Mouse (Mus musculus): ENCODE results near the gene Kirrel3. TPM values are rescaled to one million over a fixed set of nuclear protein-coding genes. Genes with fewer than 3 reads are reported as not detected.

Kirrel3 gene
- polyA plus RNA-seq, 1 experiment from 2014 or later, result 6.0 TPM

DNA sequence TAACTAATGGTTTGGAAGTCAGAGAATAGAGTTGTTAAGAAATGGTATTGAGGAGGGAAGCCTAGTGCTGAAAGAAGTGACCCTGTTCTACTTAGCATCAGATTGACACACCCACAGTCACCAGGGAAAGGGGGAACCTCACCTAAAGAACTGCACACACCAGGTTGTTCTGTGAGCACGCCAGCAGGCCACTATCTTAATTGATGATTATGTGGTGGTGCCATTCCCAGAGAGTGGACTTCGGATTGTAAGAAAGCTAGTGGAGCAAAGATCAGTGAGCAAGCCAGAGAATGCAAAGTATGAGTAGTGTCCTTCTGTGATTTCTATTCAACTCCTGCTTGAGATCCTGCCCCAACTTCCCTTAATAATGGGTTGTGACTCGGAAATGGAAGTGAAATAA, 19.6 kb upstream of the Kirrel3 start:
- WGBS, result 75% methylated on average over 3 of the region's 3 CpGs
- ATAC-seq (ENCODE audit: low FRiP score) (no peak), DNase-seq (ENCODE audit: low spot score, missing footprints) (no peak)
- no peaks in the 10 kb centered on the region for H3K36me3 ChIP-seq (ENCODE audit: control insufficient read depth, insufficient read depth, low read length)
- no peaks in the 10 kb centered on the region for H3K27me3 ChIP-seq (ENCODE audit: control insufficient read depth, insufficient read depth, low read length)
- no peak overlapping the region for H3K27ac ChIP-seq (ENCODE audit: low read depth, low read length)
- no peaks in the 10 kb centered on the region for H3K9me3 ChIP-seq (ENCODE audit: control insufficient read depth, low read length)
- no peak overlapping the region for H3K4me2 ChIP-seq
- no peak overlapping the region for H3K4me3 ChIP-seq (ENCODE audit: low read depth, low read length)
- H3K4me1 ChIP-seq (ENCODE audit: control insufficient read depth, insufficient read depth, low read length), result no peaks in the 10 kb centered on the region
- H3K9ac ChIP-seq (ENCODE audit: low read length), result no peak overlapping the region

DNA sequence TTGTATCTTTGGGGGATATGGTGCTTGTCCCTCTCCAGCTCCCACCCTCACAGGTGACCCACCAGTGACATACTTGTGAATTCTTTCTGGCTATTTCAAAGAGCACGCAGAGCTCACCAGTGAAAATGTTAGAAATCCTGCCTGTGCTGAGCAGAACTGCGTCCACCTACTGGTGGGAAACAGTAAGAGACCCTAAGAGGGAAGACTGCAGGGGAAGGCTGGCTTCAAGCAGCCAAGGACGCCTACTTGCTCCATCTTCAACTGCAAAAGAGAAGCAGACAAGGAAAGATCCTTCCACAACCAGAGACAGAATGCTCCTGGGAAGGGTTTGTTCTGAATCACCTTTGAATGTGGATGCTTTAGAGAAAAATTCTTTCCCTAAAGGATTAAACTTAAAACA, 16.5 kb upstream of the Kirrel3 start:
- Histone ChIP-seq H3K9me3 (ENCODE audit: control insufficient read depth, low read length) (no peaks in the 10 kb centered on the region), H3K36me3 (ENCODE audit: control insufficient read depth, insufficient read depth, low read length) (no peaks in the 10 kb centered on the region), H3K27ac (ENCODE audit: low read depth, low read length) (no peak overlapping the region), H3K27me3 (ENCODE audit: control insufficient read depth, insufficient read depth, low read length) (no peaks in the 10 kb centered on the region), H3K4me2 (no peak overlapping the region), H3K4me3 (ENCODE audit: low read depth, low read length) (no peak overlapping the region), H3K9ac (ENCODE audit: low read length) (no peak overlapping the region), H3K4me1 (ENCODE audit: control insufficient read depth, insufficient read depth, low read length) (no peaks in the 10 kb centered on the region)
- WGBS, result 82% methylated on average over 3 of the region's 3 CpGs
- DNase-seq (ENCODE audit: low spot score, missing footprints) (no peak), ATAC-seq (ENCODE audit: low FRiP score) (no peak)

DNA sequence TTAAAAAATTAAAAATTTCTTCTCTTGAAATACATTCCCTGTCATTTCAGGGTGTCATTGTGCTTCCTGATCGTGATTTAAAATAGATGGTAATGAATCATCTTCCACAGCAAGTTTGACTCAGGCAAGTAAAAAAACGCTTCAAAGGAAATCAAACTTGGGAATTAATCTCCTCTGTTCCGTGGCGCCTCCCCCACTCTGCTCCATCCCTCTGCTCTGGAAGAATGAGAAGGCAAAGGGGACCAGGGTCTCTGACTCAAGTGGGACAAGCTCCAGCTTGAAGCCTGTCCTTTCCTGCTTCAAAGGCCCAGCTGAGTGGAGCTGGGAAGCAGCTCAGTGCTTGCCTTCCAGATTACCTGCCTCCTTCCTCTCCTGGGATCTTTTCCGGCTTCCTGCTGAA, 9.5 kb upstream of the Kirrel3 start:
- no peaks in the 10 kb centered on the region for H3K9me3 ChIP-seq (ENCODE audit: control insufficient read depth, low read length)
- H3K27me3 ChIP-seq (ENCODE audit: control insufficient read depth, insufficient read depth, low read length), result no peaks in the 10 kb centered on the region
- DNase-seq (ENCODE audit: low spot score, missing footprints) (no peak), ATAC-seq (ENCODE audit: low FRiP score) (no peak)
- no peak overlapping the region for H3K27ac ChIP-seq (ENCODE audit: low read depth, low read length)
- no peak overlapping the region for H3K4me2 ChIP-seq
- H3K9ac ChIP-seq (ENCODE audit: low read length), result no peak overlapping the region
- H3K4me1 ChIP-seq (ENCODE audit: control insufficient read depth, insufficient read depth, low read length), result no peaks in the 10 kb centered on the region
- WGBS, result 30% methylated on average over 5 of the region's 5 CpGs
- H3K36me3 ChIP-seq (ENCODE audit: control insufficient read depth, insufficient read depth, low read length), result no peaks in the 10 kb centered on the region
- no peak overlapping the region for H3K4me3 ChIP-seq (ENCODE audit: low read depth, low read length)

DNA sequence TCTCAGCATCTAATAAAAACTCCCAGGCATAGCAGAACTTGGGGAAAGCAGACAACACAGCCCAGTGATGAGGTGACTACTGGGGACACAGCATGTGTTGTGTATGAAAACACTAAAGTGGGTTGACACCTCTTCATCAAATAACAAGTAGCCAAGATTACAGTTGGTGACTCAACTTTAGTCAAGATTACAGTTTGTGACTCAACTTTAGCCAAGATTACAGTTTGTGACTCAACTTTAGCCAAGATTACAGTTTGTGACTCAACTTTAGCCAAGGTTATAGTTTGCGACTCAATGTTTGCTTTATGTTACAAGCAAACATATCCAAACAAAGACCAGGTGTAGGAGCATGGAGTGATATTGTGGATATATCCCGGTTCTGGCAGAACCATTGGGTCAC, 7.2 kb upstream of the Kirrel3 start:
- no peaks in the 10 kb centered on the region for H3K9me3 ChIP-seq (ENCODE audit: control insufficient read depth, low read length)
- H3K4me2 ChIP-seq, result no peak overlapping the region
- no peaks in the 10 kb centered on the region for H3K27me3 ChIP-seq (ENCODE audit: control insufficient read depth, insufficient read depth, low read length)
- no peak for ATAC-seq (ENCODE audit: low FRiP score)
- H3K4me1 ChIP-seq (ENCODE audit: control insufficient read depth, insufficient read depth, low read length), result peaks cover 4% of the 10 kb centered on the region
- no peak overlapping the region for H3K27ac ChIP-seq (ENCODE audit: low read depth, low read length)
- H3K4me3 ChIP-seq (ENCODE audit: low read depth, low read length), result no peak overlapping the region
- H3K36me3 ChIP-seq (ENCODE audit: control insufficient read depth, insufficient read depth, low read length), result no peaks in the 10 kb centered on the region
- no peak overlapping the region for H3K9ac ChIP-seq (ENCODE audit: low read length)
- 92% methylated on average over 2 of the region's 2 CpGs for WGBS
- no peak for DNase-seq (ENCODE audit: low spot score, missing footprints)

DNA sequence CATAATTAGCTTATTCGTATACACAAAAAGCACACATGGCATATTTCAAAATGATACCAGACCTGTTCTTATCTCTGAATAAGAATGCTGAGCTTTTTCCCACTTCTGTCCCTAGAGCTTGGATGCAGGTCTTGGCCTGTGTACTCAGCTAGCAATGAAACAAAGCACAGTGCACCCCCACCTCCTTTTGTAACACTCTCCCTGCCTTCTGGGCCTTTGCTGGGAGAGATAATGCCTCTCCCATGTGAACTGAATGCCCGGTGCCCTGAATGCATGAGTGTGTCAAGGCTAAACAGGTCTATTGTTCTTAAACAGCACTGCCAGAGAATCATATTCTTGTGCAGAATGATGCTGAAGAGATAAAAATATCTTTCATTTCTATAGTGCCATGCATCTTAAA, 2.5 kb upstream of the Kirrel3 start:
- H3K36me3 ChIP-seq (ENCODE audit: control insufficient read depth, insufficient read depth, low read length), result no peaks in the 10 kb centered on the region
- H3K27me3 ChIP-seq (ENCODE audit: control insufficient read depth, insufficient read depth, low read length), result peaks cover 19% of the 10 kb centered on the region
- no peak overlapping the region for H3K4me2 ChIP-seq
- H3K4me3 ChIP-seq (ENCODE audit: low read depth, low read length), result no peak overlapping the region
- peaks cover 13% of the 10 kb centered on the region for H3K4me1 ChIP-seq (ENCODE audit: control insufficient read depth, insufficient read depth, low read length)
- no peaks in the 10 kb centered on the region for H3K9me3 ChIP-seq (ENCODE audit: control insufficient read depth, low read length)
- no peak overlapping the region for H3K9ac ChIP-seq (ENCODE audit: low read length)
- DNase-seq (ENCODE audit: low spot score, missing footprints) (no peak), ATAC-seq (ENCODE audit: low FRiP score) (peak; percentile 45)
- 53% methylated on average over 2 of the region's 2 CpGs for whole genome bisulfite sequencing
- no peak overlapping the region; the same call in 1 of the 2 replicates for H3K27ac ChIP-seq (ENCODE audit: low read depth, low read length)

DNA sequence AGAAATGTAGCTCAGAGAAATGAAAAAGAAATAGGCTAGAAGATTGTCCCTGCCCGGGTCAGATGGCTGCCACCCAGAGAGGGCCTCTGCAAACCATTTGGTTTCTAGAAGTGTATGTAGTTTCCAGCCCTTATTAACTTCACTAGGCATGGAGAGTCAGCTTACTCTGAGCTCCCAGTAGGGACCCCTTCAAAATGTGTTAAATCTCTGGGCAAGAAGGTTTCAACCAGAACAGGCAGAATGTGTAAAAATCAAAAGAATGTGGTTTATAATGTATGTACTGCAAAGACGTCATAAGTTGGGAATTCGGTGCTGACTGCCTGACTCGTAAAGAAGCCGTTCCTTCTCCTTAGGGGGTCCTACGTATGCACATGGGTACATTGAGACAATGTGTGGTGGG, 1.0 kb upstream of the Kirrel3 start:
- Histone ChIP-seq H3K27me3 (ENCODE audit: control insufficient read depth, insufficient read depth, low read length) (peaks cover 23% of the 10 kb centered on the region), H3K9me3 (ENCODE audit: control insufficient read depth, low read length) (no peaks in the 10 kb centered on the region)
- no peak for DNase-seq (ENCODE audit: low spot score, missing footprints)

DNA sequence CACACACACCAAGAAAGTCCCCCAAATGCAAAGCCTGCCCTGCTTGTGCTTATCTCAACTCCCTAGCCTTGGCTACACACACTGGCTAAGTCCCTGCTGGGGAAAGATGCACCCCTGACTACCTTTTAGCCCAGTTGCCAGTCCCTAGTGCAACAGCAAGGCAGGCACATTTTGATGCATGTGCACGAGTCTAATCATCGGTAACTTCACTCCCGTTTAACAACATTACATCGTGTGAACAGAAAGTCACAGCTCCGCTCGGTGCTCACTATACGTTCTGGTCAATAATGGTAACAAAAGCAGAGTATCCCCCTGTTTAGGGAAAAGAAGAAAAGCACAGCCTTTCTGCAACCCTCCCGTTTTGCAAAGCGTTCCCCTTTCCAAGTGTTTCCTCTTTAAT, 2.6 kb downstream of the Kirrel3 start:
- ATAC-seq (ENCODE audit: low FRiP score), result peak; percentile 8
- Histone ChIP-seq H3K4me1 (ENCODE audit: control insufficient read depth, insufficient read depth, low read length) (peaks cover 11% of the 10 kb centered on the region), H3K36me3 (ENCODE audit: control insufficient read depth, insufficient read depth, low read length) (no peaks in the 10 kb centered on the region), H3K4me3 (ENCODE audit: low read depth, low read length) (peak overlapping the region; percentile 58), H3K27ac (ENCODE audit: low read depth, low read length) (no peak overlapping the region), H3K9me3 (ENCODE audit: control insufficient read depth, low read length) (no peaks in the 10 kb centered on the region), H3K4me2 (peak overlapping the region; percentile 80), H3K9ac (ENCODE audit: low read length) (peak overlapping the region; percentile 64; the same call in 1 of the 2 replicates), H3K27me3 (ENCODE audit: control insufficient read depth, insufficient read depth, low read length) (peaks cover 34% of the 10 kb centered on the region)
- under 1% methylated on average over 9 of the region's 9 CpGs for WGBS
- DNase-seq (ENCODE audit: low spot score, missing footprints), result peak; percentile 94

More for the DNA sequence above, 1.0 kb upstream of the Kirrel3 start:
- H3K4me1 ChIP-seq (ENCODE audit: control insufficient read depth, insufficient read depth, low read length), result peaks cover 13% of the 10 kb centered on the region
- H3K4me2 ChIP-seq, result no peak overlapping the region
- no peak overlapping the region for H3K27ac ChIP-seq (ENCODE audit: low read depth, low read length)
- H3K36me3 ChIP-seq (ENCODE audit: control insufficient read depth, insufficient read depth, low read length), result no peaks in the 10 kb centered on the region
- no peak overlapping the region for H3K4me3 ChIP-seq (ENCODE audit: low read depth, low read length)
- WGBS, result 57% methylated on average over 6 of the region's 6 CpGs
- no peak for ATAC-seq (ENCODE audit: low FRiP score)
- H3K9ac ChIP-seq (ENCODE audit: low read length), result no peak overlapping the region

DNA sequence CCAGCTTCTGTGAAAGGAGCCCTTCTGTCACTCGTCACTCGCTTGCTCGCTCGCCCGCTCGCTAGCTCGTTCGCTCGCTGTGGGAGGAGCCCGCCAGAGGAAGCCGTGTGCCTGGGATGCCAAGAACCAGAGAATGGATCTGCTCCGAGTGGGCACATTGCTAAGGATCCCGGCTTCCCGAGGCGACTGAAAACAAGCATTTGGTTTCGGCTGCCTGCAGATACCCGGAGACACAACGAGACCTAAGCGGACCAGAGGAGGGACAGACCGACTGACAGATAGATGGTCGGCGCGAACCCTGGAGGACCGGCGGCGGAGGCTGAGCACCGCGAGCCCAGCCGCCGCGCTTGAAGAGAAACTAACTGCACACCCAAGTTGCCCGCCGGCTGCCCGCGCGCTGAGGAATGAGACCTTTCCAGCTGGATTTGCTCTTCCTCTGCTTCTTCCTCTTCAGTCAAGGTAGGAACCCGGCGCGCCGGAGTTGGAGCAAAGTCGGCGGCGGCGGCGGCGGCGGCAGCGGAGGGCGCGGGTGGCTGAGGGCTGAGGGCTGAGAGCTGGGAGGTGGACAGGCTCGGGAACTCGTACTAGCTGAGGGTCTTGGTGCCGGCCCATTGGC, 3.1 kb downstream of the Kirrel3 start:
- H3K9me3 ChIP-seq (ENCODE audit: control insufficient read depth, low read length), result no peaks in the 10 kb centered on the region
- H3K9ac ChIP-seq (ENCODE audit: low read length), result peak overlapping the region; percentile 64
- ATAC-seq (ENCODE audit: low FRiP score) (peak; percentile 74), DNase-seq (ENCODE audit: low spot score, missing footprints) (peak; percentile 98)
- H3K4me3 ChIP-seq (ENCODE audit: low read depth, low read length), result peak overlapping the region; percentile 58
- no peaks in the 10 kb centered on the region for H3K36me3 ChIP-seq (ENCODE audit: control insufficient read depth, insufficient read depth, low read length)
- H3K27ac ChIP-seq (ENCODE audit: low read depth, low read length), result no peak overlapping the region
- under 1% methylated on average over 53 of the region's 53 CpGs for WGBS
- H3K27me3 ChIP-seq (ENCODE audit: control insufficient read depth, insufficient read depth, low read length), result peaks cover 34% of the 10 kb centered on the region
- H3K4me1 ChIP-seq (ENCODE audit: control insufficient read depth, insufficient read depth, low read length), result peaks cover 6% of the 10 kb centered on the region
- peak overlapping the region; percentile 80 for H3K4me2 ChIP-seq

DNA sequence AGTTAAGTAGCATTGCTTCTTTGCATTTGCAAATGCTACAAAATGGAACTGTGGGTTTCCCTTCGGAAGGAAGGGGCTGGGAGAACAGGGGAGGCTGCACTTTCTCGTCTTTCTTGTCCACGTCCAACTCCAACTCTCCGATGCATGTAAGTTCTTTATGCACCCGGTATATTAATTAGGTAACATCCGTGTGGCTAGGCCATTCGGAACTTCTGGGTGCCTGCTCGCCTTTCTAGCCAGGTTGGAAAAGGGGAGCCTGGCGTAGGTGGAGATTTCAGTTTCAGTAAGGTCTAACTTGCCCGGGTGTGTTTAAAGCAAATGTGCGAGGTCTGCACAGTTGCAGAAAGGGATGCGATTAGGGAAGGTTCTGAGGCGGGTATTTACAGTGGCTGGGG, 3.6 kb downstream of the Kirrel3 start:
- Histone ChIP-seq H3K27ac (ENCODE audit: low read depth, low read length) (no peak overlapping the region), H3K9me3 (ENCODE audit: control insufficient read depth, low read length) (no peaks in the 10 kb centered on the region), H3K4me3 (ENCODE audit: low read depth, low read length) (peak overlapping the region; percentile 58), H3K36me3 (ENCODE audit: control insufficient read depth, insufficient read depth, low read length) (no peaks in the 10 kb centered on the region), H3K4me2 (peak overlapping the region; percentile 80), H3K27me3 (ENCODE audit: control insufficient read depth, insufficient read depth, low read length) (peaks cover 34% of the 10 kb centered on the region), H3K4me1 (ENCODE audit: control insufficient read depth, insufficient read depth, low read length) (peaks cover 6% of the 10 kb centered on the region), H3K9ac (ENCODE audit: low read length) (peak overlapping the region; percentile 64)
- no peak for DNase-seq (ENCODE audit: low spot score, missing footprints)
- 1% methylated on average over 13 of the region's 13 CpGs for WGBS
- ATAC-seq (ENCODE audit: low FRiP score), result no peak

Measured in midbrain, embryonic 11.5 days (tissue).